20 mouse cellular contexts compared by ENCODE assay signal in the genomic region with DNA sequence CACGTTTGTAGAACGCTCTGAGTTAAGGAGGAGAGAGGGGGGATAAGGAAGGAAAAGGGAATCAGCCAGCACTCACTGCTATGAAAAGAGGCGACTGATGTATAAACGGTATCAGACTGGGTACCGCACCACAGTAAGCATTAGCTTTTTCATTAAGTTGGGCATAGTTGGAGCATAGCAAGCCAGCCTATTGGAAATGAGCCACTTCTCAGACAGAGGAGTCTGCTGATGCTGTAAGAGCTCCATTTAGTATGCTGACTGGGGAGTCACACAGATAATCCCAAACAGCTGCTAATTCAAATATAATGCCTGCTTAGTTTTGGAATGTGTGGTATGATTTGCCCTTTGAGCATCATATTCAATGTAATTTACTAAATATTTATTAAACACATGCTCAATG. TPM values are rescaled to one million over a fixed set of nuclear protein-coding genes. Genes with fewer than 3 reads are reported as not detected.
DNase-seq lines count a peak whose midpoint lies in the region; ATAC-seq and TF ChIP-seq lines count a peak whose summit lies in the region.
"Had no signal": no experiment of that assay in that cellular context is flagged by ENCODE, and none has a peak within 500 bp of the region (broad histone marks: within the 10 kb centered on the region; RNA-seq: fewer than 3 reads in every experiment).

No protein-coding gene starts in this region.

- H3K27me3 ChIP-seq in heart, adult 2 months (ENCODE audit: control insufficient read depth, insufficient read depth, low read length) = no peaks in the 10 kb centered on the region
- no peaks in the 10 kb centered on the region for H3K27me3 ChIP-seq in heart, embryonic 15.5 days
- H3K27me3 ChIP-seq in midbrain, embryonic 11.5 days (ENCODE audit: control insufficient read depth, insufficient read depth, low read length) = no peaks in the 10 kb centered on the region
- H3K27me3 ChIP-seq in midbrain, postnatal 0 days (ENCODE audit: insufficient read depth, low read length) = no peaks in the 10 kb centered on the region
- H3K27me3 ChIP-seq: hindbrain, embryonic 15.5 days; limb, embryonic 12.5 days; liver, embryonic 12.5 days had no signal

- H3K4me1 ChIP-seq in heart, adult 2 months (ENCODE audit: control insufficient read depth, insufficient read depth, low read length) = no peaks in the 10 kb centered on the region
- peaks cover 8% of the 10 kb centered on the region for H3K4me1 ChIP-seq in heart, embryonic 15.5 days (replicated peaks)
- H3K4me1 ChIP-seq in midbrain, embryonic 11.5 days (ENCODE audit: control insufficient read depth, insufficient read depth, low read length) = 0 out of 2 replicates have a peak, but pooled peaks cover 3% of the 10 kb centered on the region
- H3K4me1 ChIP-seq in midbrain, postnatal 0 days (ENCODE audit: insufficient read depth, low read length) = no peaks in the 10 kb centered on the region
- H3K4me1 ChIP-seq: forebrain, embryonic 10.5 days; hindbrain, embryonic 15.5 days; limb, embryonic 12.5 days; liver, embryonic 12.5 days; midbrain, embryonic 10.5 days had no signal

- peak overlapping the region; percentile 49; the same call in 1 of the 2 replicates for H3K9ac ChIP-seq in heart, adult 2 months (ENCODE audit: low read depth, low read length)
- no peak overlapping the region for H3K9ac ChIP-seq in heart, embryonic 15.5 days
- no peak overlapping the region for H3K9ac ChIP-seq in midbrain, embryonic 11.5 days (ENCODE audit: low read length)
- no peak overlapping the region for H3K9ac ChIP-seq in midbrain, postnatal 0 days (replicated peaks; ENCODE audit: low read length, poor library complexity, severe bottlenecking)
- H3K9ac ChIP-seq: hindbrain, embryonic 15.5 days; limb, embryonic 12.5 days; liver, embryonic 12.5 days had no signal

- TF ChIP-seq CTCF in heart, adult 2 months (IDR thresholded peaks at IDR 0.05) = no peak
- no peak for TF ChIP-seq CTCF in midbrain, postnatal 0 days (IDR thresholded peaks at IDR 0.05)

- peak overlapping the region; percentile 40 for H3K27ac ChIP-seq in heart, adult 2 months
- H3K27ac ChIP-seq in heart, embryonic 15.5 days = peak overlapping the region; percentile 93
- H3K27ac ChIP-seq in midbrain, embryonic 11.5 days (ENCODE audit: low read depth, low read length) = no peak overlapping the region
- no peak overlapping the region for H3K27ac ChIP-seq in midbrain, postnatal 0 days (ENCODE audit: low read depth, low read length)
- H3K27ac ChIP-seq: forebrain, embryonic 10.5 days; hindbrain, embryonic 15.5 days; limb, embryonic 12.5 days; liver, embryonic 12.5 days; midbrain, embryonic 10.5 days had no signal

- WGBS in heart, adult 2 months = 52% methylated on average over 5 of the region's 5 CpGs
- 53% methylated on average over 5 of the region's 5 CpGs for WGBS in heart, embryonic 15.5 days
- WGBS in midbrain, embryonic 11.5 days = 85% methylated on average over 5 of the region's 5 CpGs
- 59% methylated on average over 5 of the region's 5 CpGs for WGBS in midbrain, postnatal 0 days

- H3K79me2 ChIP-seq in heart, adult 2 months (replicated peaks; ENCODE audit: control insufficient read depth, insufficient read depth, low read length) = no peaks in the 10 kb centered on the region

- H3K4me3 ChIP-seq in heart, adult 2 months = no peak overlapping the region
- H3K4me3 ChIP-seq in heart, embryonic 15.5 days = no peak overlapping the region
- H3K4me3 ChIP-seq in midbrain, embryonic 11.5 days (ENCODE audit: low read depth, low read length) = no peak overlapping the region
- no peak overlapping the region for H3K4me3 ChIP-seq in midbrain, postnatal 0 days (ENCODE audit: low read depth, low read length)
- H3K4me3 ChIP-seq: forebrain, embryonic 10.5 days; hindbrain, embryonic 15.5 days; limb, embryonic 12.5 days; liver, embryonic 12.5 days; midbrain, embryonic 10.5 days had no signal

- no peak for TF ChIP-seq POLR2A in heart, adult 2 months (IDR thresholded peaks at IDR 0.05; ENCODE audit: insufficient read depth, low read depth, low read length)

- H3K9me3 ChIP-seq in heart, embryonic 15.5 days (replicated peaks) = no peaks in the 10 kb centered on the region
- H3K9me3 ChIP-seq in midbrain, embryonic 11.5 days (ENCODE audit: control insufficient read depth, low read length) = no peaks in the 10 kb centered on the region
- no peaks in the 10 kb centered on the region for H3K9me3 ChIP-seq in midbrain, postnatal 0 days (ENCODE audit: low read length)
- H3K9me3 ChIP-seq: forebrain, embryonic 10.5 days; hindbrain, embryonic 15.5 days; limb, embryonic 12.5 days; liver, embryonic 12.5 days; midbrain, embryonic 10.5 days had no signal

- H3K4me2 ChIP-seq in heart, embryonic 15.5 days = peak overlapping the region; percentile 64; the same call in 1 of the 2 replicates
- H3K4me2 ChIP-seq in midbrain, embryonic 11.5 days = no peak overlapping the region
- no peak overlapping the region for H3K4me2 ChIP-seq in midbrain, postnatal 0 days (ENCODE audit: low read depth, low read length, poor library complexity, severe bottlenecking)
- H3K4me2 ChIP-seq: hindbrain, embryonic 15.5 days; limb, embryonic 12.5 days; liver, embryonic 12.5 days had no signal

- no peak for DNase-seq in heart, adult 2 months
- no peak for DNase-seq in heart, postnatal 36 days
- DNase-seq in heart, postnatal 4 days = no peak
- DNase-seq in midbrain, embryonic 11.5 days (ENCODE audit: low spot score, missing footprints) = peak; percentile 81
- DNase-seq in midbrain, postnatal 0 days (ENCODE audit: low spot score) = no peak
- no peak for DNase-seq in layer of hippocampus, adult 9-11 months
- DNase-seq: adrenal gland, postnatal 25 days; cerebellum, adult 9-10 months; kidney, adult 9 months; kidney, postnatal 14 days; layer of hippocampus, postnatal 36 days; lung, adult 18-20 months; lung, postnatal 10 days had no signal

- no peak for TF ChIP-seq EP300 in heart, adult 2 months (IDR thresholded peaks at IDR 0.05; ENCODE audit: insufficient read depth, low read depth, low read length)

- H3K36me3 ChIP-seq in heart, adult 2 months (ENCODE audit: control insufficient read depth, insufficient read depth, low read length) = peaks cover 4% of the 10 kb centered on the region
- no peaks in the 10 kb centered on the region for H3K36me3 ChIP-seq in heart, embryonic 15.5 days
- no peaks in the 10 kb centered on the region for H3K36me3 ChIP-seq in midbrain, embryonic 11.5 days (ENCODE audit: control insufficient read depth, insufficient read depth, low read length)
- H3K36me3 ChIP-seq in midbrain, postnatal 0 days (ENCODE audit: insufficient read depth, low read length) = no peaks in the 10 kb centered on the region
- H3K36me3 ChIP-seq: forebrain, embryonic 10.5 days; hindbrain, embryonic 15.5 days; limb, embryonic 12.5 days; liver, embryonic 12.5 days; midbrain, embryonic 10.5 days had no signal

- no peak for ATAC-seq in heart, embryonic 15.5 days (replicated peaks; ENCODE audit: insufficient number of reproducible peaks, insufficient read depth, low FRiP score, low read depth)
- ATAC-seq in midbrain, embryonic 11.5 days (ENCODE audit: low FRiP score) = no peak
- ATAC-seq in midbrain, postnatal 0 days (ENCODE audit: low FRiP score) = no peak
- ATAC-seq: forebrain, embryonic 16.5 days; liver, embryonic 12.5 days had no signal

- intact Hi-C loops in heart, adult 2 months (cut with DNase I) = loop anchor here (5.0 kb wide), 1 partner anchor 48 kb away; no protein-coding TSS in a partner anchor
- intact Hi-C loops in heart, postnatal 36 days (cut with DNase I) = loop anchor here (5.0 kb wide), 1 partner anchor 48 kb away; no protein-coding TSS in a partner anchor

RNA-seq across cellular contexts. Expression of gene Ttn, which starts 2.0 kb away (rescaled TPM):
- total RNA-seq in heart, adult 2 months (2021) = 1,000 to 10,000 TPM; 2,567 to 3,090 TPM
- 88.4 and 181 TPM in 2 replicates for polyA plus RNA-seq in heart, adult 2 months (2012; rRNA removed)
- 1,000 to 10,000 TPM; 3,115 to 3,120 TPM for total RNA-seq in heart, postnatal 36 days (2021)
- 583 and 694 TPM in 2 replicates for polyA plus RNA-seq in heart, embryonic 15.5 days (2015; fragmentation: Nextera tagmentation; extraction: Ambion mirVana)
- total RNA-seq in heart, postnatal 4 days (2021) = 1,000 to 10,000 TPM; 2,325 to 2,346 TPM
- 0.04 TPM in 2 replicates for polyA plus RNA-seq in midbrain, embryonic 11.5 days (2014; fragmentation: Nextera tagmentation; extraction: Ambion mirVana)
- total RNA-seq in midbrain, postnatal 0 days (2014; rRNA removed) = 0.47 and 0.99 TPM in 2 replicates
- 0.41 and 0.54 TPM in 2 replicates for polyA plus RNA-seq in midbrain, postnatal 0 days (2015; fragmentation: Nextera tagmentation; extraction: Ambion mirVana)

Comparison
In these comparisons a context has a peak if more than half of its experiments do, and no peak if none do; other contexts are left out.
1. H3K27ac ChIP-seq: peak in heart, adult 2 months (single experiment) and heart, embryonic 15.5 days (single experiment); none in midbrain, embryonic 11.5 days (single experiment) and midbrain, postnatal 0 days (single experiment).
2. RNA of gene Ttn, which starts 2.0 kb away (total RNA-seq): 3,115 to 3,120 TPM in heart, postnatal 36 days, 2,567 to 3,090 TPM in heart, adult 2 months and 2,325 to 2,346 TPM in heart, postnatal 4 days; 0.47 to 0.99 TPM in midbrain, postnatal 0 days; every median in the first group is over 1,000 times any median in the second.